Comparison of ENCODE assay signal across 17 mouse cellular contexts in genomic region chr6:134535169-134535568, GRCm38 (mm10). TPM values are rescaled to one million over a fixed set of nuclear protein-coding genes. Genes with fewer than 3 reads are reported as not detected.
DNase-seq lines count a peak whose midpoint lies in the region; ATAC-seq lines count a peak whose summit lies in the region.
"Had no signal": no experiment of that assay in that cellular context is flagged by ENCODE, and none has a peak within 500 bp of the region (broad histone marks: within the 10 kb centered on the region; RNA-seq: fewer than 3 reads in every experiment).

No protein-coding gene starts in this region.

- 0 out of 2 replicates have a peak overlapping the region, but pooled peaks have one; percentile 20 for H3K27ac ChIP-seq in forebrain, embryonic 12.5 days
- no peak overlapping the region for H3K27ac ChIP-seq in forebrain, embryonic 10.5 days
- H3K27ac ChIP-seq in hindbrain, embryonic 10.5 days, result peak overlapping the region; percentile 18; the same call in 1 of the 2 replicates
- H3K27ac ChIP-seq in hindbrain, embryonic 13.5 days, result no peak overlapping the region
- H3K27ac ChIP-seq in limb, embryonic 11.5 days (replicated peaks; ENCODE audit: low read depth, low read length), result peak overlapping the region; percentile 30; the same call in 1 of the 2 replicates
- H3K27ac ChIP-seq in limb, embryonic 10.5 days, result no peak overlapping the region; the same call in 1 of the 2 replicates

- H3K9me3 ChIP-seq in forebrain, embryonic 12.5 days, result no peaks in the 10 kb centered on the region
- H3K9me3 ChIP-seq in forebrain, embryonic 10.5 days, result peaks cover 3% of the 10 kb centered on the region; the same call in 1 of the 2 replicates
- peaks cover 7% of the 10 kb centered on the region; the same call in 1 of the 2 replicates for H3K9me3 ChIP-seq in hindbrain, embryonic 10.5 days
- no peaks in the 10 kb centered on the region for H3K9me3 ChIP-seq in hindbrain, embryonic 13.5 days
- no peaks in the 10 kb centered on the region; the same call in 1 of the 2 replicates for H3K9me3 ChIP-seq in limb, embryonic 11.5 days (ENCODE audit: control insufficient read depth, low read length)
- no peaks in the 10 kb centered on the region for H3K9me3 ChIP-seq in limb, embryonic 10.5 days (replicated peaks)

- no peak for DNase-seq in forebrain, embryonic 10.5 days (ENCODE audit: extremely low spot score, low spot score)
- no peak for DNase-seq in hindbrain, embryonic 10.5 days (ENCODE audit: low spot score)
- no peak for DNase-seq in limb, embryonic 11.5 days (ENCODE audit: low spot score)
- DNase-seq in limb, embryonic 10.5 days (ENCODE audit: low spot score), result no peak
- DNase-seq in Muller cell, postnatal 12 days (ENCODE audit: inconsistent ontology term), result peak; percentile 58
- DNase-seq: adrenal gland, postnatal 25 days; cerebellum, adult 11-12 months; cerebellum, postnatal 14 days; gastrocnemius, postnatal 14 days; heart, postnatal 4 days; retina, postnatal 1 day; thymus, adult 2 months had no signal

- peaks cover 18% of the 10 kb centered on the region for H3K4me1 ChIP-seq in forebrain, embryonic 12.5 days
- peaks cover 15% of the 10 kb centered on the region for H3K4me1 ChIP-seq in forebrain, embryonic 10.5 days
- peaks cover 10% of the 10 kb centered on the region; the same call in 1 of the 2 replicates for H3K4me1 ChIP-seq in hindbrain, embryonic 10.5 days (replicated peaks)
- H3K4me1 ChIP-seq in hindbrain, embryonic 13.5 days (replicated peaks), result peaks cover 11% of the 10 kb centered on the region
- 0 out of 2 replicates have a peak, but pooled peaks cover 2% of the 10 kb centered on the region for H3K4me1 ChIP-seq in limb, embryonic 11.5 days (ENCODE audit: control insufficient read depth, insufficient read depth, low read length)
- peaks cover 4% of the 10 kb centered on the region; the same call in 1 of the 2 replicates for H3K4me1 ChIP-seq in limb, embryonic 10.5 days

- ATAC-seq in forebrain, embryonic 12.5 days (ENCODE audit: low FRiP score), result no peak
- no peak for ATAC-seq in hindbrain, embryonic 13.5 days (ENCODE audit: low FRiP score)
- no peak for ATAC-seq in limb, embryonic 11.5 days (ENCODE audit: insufficient number of reproducible peaks, low FRiP score, low TSS enrichment, low read depth)
- no peak for ATAC-seq in monocyte, adult 5-6 weeks (replicated peaks; ENCODE audit: insufficient number of reproducible peaks, low FRiP score, low TSS enrichment, poor library complexity, severe bottlenecking)
- ATAC-seq: midbrain, embryonic 16.5 days had no signal

- H3K36me3 ChIP-seq in forebrain, embryonic 12.5 days (replicated peaks), result peaks cover 5% of the 10 kb centered on the region
- H3K36me3 ChIP-seq in forebrain, embryonic 10.5 days (replicated peaks), result peaks cover 43% of the 10 kb centered on the region
- H3K36me3 ChIP-seq in hindbrain, embryonic 10.5 days, result peaks cover 34% of the 10 kb centered on the region
- peaks cover 7% of the 10 kb centered on the region for H3K36me3 ChIP-seq in hindbrain, embryonic 13.5 days
- H3K36me3 ChIP-seq in limb, embryonic 11.5 days (ENCODE audit: control insufficient read depth, insufficient read depth, low read length), result no peaks in the 10 kb centered on the region
- H3K36me3 ChIP-seq in limb, embryonic 10.5 days, result peaks cover 28% of the 10 kb centered on the region

- 60% methylated on average over 7 of the region's 7 CpGs for WGBS in forebrain, embryonic 12.5 days
- WGBS in forebrain, embryonic 10.5 days, result 85% methylated on average over 7 of the region's 7 CpGs
- WGBS in hindbrain, embryonic 10.5 days, result 77% methylated on average over 7 of the region's 7 CpGs
- 64% methylated on average over 7 of the region's 7 CpGs for WGBS in hindbrain, embryonic 13.5 days
- WGBS in limb, embryonic 11.5 days, result 66% methylated on average over 7 of the region's 7 CpGs
- 67% methylated on average over 7 of the region's 7 CpGs for WGBS in limb, embryonic 10.5 days

- no peaks in the 10 kb centered on the region for H3K27me3 ChIP-seq in forebrain, embryonic 12.5 days
- H3K27me3 ChIP-seq in forebrain, embryonic 10.5 days (ENCODE audit: poor library complexity, severe bottlenecking), result no peaks in the 10 kb centered on the region
- H3K27me3 ChIP-seq in hindbrain, embryonic 10.5 days (ENCODE audit: insufficient read depth, poor library complexity, severe bottlenecking), result no peaks in the 10 kb centered on the region
- no peaks in the 10 kb centered on the region for H3K27me3 ChIP-seq in hindbrain, embryonic 13.5 days
- no peaks in the 10 kb centered on the region for H3K27me3 ChIP-seq in limb, embryonic 11.5 days (ENCODE audit: control insufficient read depth, insufficient read depth, low read length)
- H3K27me3 ChIP-seq in limb, embryonic 10.5 days (ENCODE audit: low read depth, poor library complexity, severe bottlenecking), result no peaks in the 10 kb centered on the region

- H3K4me3 ChIP-seq in forebrain, embryonic 12.5 days (replicated peaks), result no peak overlapping the region
- H3K4me3 ChIP-seq in forebrain, embryonic 10.5 days, result no peak overlapping the region
- no peak overlapping the region for H3K4me3 ChIP-seq in hindbrain, embryonic 10.5 days
- no peak overlapping the region for H3K4me3 ChIP-seq in hindbrain, embryonic 13.5 days
- H3K4me3 ChIP-seq in limb, embryonic 11.5 days (ENCODE audit: low read depth, low read length), result no peak overlapping the region
- no peak overlapping the region for H3K4me3 ChIP-seq in limb, embryonic 10.5 days

- no peak overlapping the region for H3K4me2 ChIP-seq in forebrain, embryonic 12.5 days
- no peak overlapping the region for H3K4me2 ChIP-seq in hindbrain, embryonic 13.5 days
- no peak overlapping the region for H3K4me2 ChIP-seq in limb, embryonic 11.5 days (ENCODE audit: low read depth, severe bottlenecking)
- H3K4me2 ChIP-seq: liver, embryonic 11.5 days had no signal

- H3K9ac ChIP-seq in forebrain, embryonic 12.5 days, result no peak overlapping the region
- no peak overlapping the region; the same call in 1 of the 2 replicates for H3K9ac ChIP-seq in hindbrain, embryonic 13.5 days
- no peak overlapping the region for H3K9ac ChIP-seq in limb, embryonic 11.5 days (ENCODE audit: low read length)

RNA-seq across cellular contexts. Expression of gene Lrp6, which starts 31.6 kb away (rescaled TPM):
- polyA plus RNA-seq in forebrain, embryonic 12.5 days (2016; fragmentation: Nextera tagmentation; extraction: Ambion mirVana), result 32.0 and 33.3 TPM in 2 replicates
- polyA plus RNA-seq in forebrain, embryonic 10.5 days (2016; fragmentation: Nextera tagmentation; extraction: Ambion mirVana), result 25.4 and 25.9 TPM in 2 replicates
- 24.7 and 25.3 TPM in 2 replicates for polyA plus RNA-seq in hindbrain, embryonic 10.5 days (2016; fragmentation: Nextera tagmentation; extraction: Ambion mirVana)
- polyA plus RNA-seq in hindbrain, embryonic 13.5 days (2015; fragmentation: Nextera tagmentation; extraction: Ambion mirVana), result 20.6 and 22.3 TPM in 2 replicates
- polyA plus RNA-seq in limb, embryonic 11.5 days (2014; fragmentation: Nextera tagmentation; extraction: Ambion mirVana), result 32.8 and 38.4 TPM in 2 replicates
- 25.3 and 33.4 TPM in 2 replicates for polyA plus RNA-seq in limb, embryonic 10.5 days (2016; fragmentation: Nextera tagmentation; extraction: Ambion mirVana)
- total RNA-seq in monocyte, adult 5-6 weeks (2017), result 32.0 to 57.1 TPM (median 39.6 TPM) in 3 replicates

Comparison
In these comparisons a context has a peak if more than half of its experiments do, and no peak if none do; other contexts are left out.
1. H3K27ac ChIP-seq: peak in forebrain, embryonic 12.5 days (single experiment), hindbrain, embryonic 10.5 days (single experiment) and limb, embryonic 11.5 days (single experiment); none in forebrain, embryonic 10.5 days (single experiment), hindbrain, embryonic 13.5 days (single experiment) and limb, embryonic 10.5 days (single experiment).